8 mouse cellular contexts compared by ENCODE assay signal in genomic region chr14:55577871-55578667, GRCm38 (mm10). TPM values are rescaled to one million over a fixed set of nuclear protein-coding genes. Genes with fewer than 3 reads are reported as not detected.
DNase-seq lines count a peak whose midpoint lies in the region; ATAC-seq lines count a peak whose summit lies in the region.

TSS of gene Psme1 (plus strand) at chr14:55578123.

- peak within 1 kb of the TSS; percentile 75 for H3K4me3 ChIP-seq in hindbrain, embryonic 14.5 days (replicated peaks; ENCODE audit: low read length)
- peak within 1 kb of the TSS; percentile 95 for H3K4me3 ChIP-seq in macrophage (ENCODE audit: inconsistent target)

- H3K4me2 ChIP-seq in hindbrain, embryonic 14.5 days (replicated peaks): peak within 1 kb of the TSS; percentile 97

- DNase-seq in NIH3T3 (ENCODE audit: low read depth): peak; percentile 82
- DNase-seq in cerebellum, postnatal 36 days: peak; percentile 49 to 62
- DNase-seq in frontal cortex, postnatal 36 days (ENCODE audit: low spot score in 2 of 2): peak; percentile 62 to 69
- peak; percentile 75 for DNase-seq in hindbrain, embryonic 14.5 days (ENCODE audit: low spot score)
- DNase-seq in left cerebral cortex, adult 18-20 months (ENCODE audit: low spot score in 2 of 2): peak; percentile 43 to 64
- DNase-seq in right cerebral cortex, adult 2 months (ENCODE audit: low spot score in 2 of 2): peak; percentile 66
- DNase-seq in urinary bladder, postnatal 10 days (ENCODE audit: low spot score): peak; percentile 30

- peaks cover 10% of the 10 kb centered on the region for H3K4me1 ChIP-seq in hindbrain, embryonic 14.5 days (replicated peaks; ENCODE audit: control insufficient read depth, insufficient read depth, low read length)

- H3K27me3 ChIP-seq in hindbrain, embryonic 14.5 days (ENCODE audit: control insufficient read depth, insufficient read depth, low read length): no peaks in the 10 kb centered on the region

- peak; percentile 93 for ATAC-seq in hindbrain, embryonic 14.5 days (ENCODE audit: low FRiP score)

- H3K9ac ChIP-seq in hindbrain, embryonic 14.5 days: peak within 1 kb of the TSS; percentile 94

- H3K36me3 ChIP-seq in hindbrain, embryonic 14.5 days (replicated peaks; ENCODE audit: control insufficient read depth, insufficient read depth): peaks cover 17% of the 10 kb centered on the region; the same call in 1 of the 2 replicates
- H3K36me3 ChIP-seq in macrophage (ENCODE audit: inconsistent target): peaks cover 25% of the 10 kb centered on the region

- WGBS in hindbrain, embryonic 14.5 days: under 1% methylated on average over 32 of the region's 32 CpGs
- WGBS in macrophage (ENCODE audit: missing documents): 2% methylated on average over 32 of the region's 32 CpGs

- peaks cover 22% of the 10 kb centered on the region for H3K79me2 ChIP-seq in macrophage (ENCODE audit: inconsistent target)

- H3K9me3 ChIP-seq in hindbrain, embryonic 14.5 days (ENCODE audit: control insufficient read depth, low read length): no peaks in the 10 kb centered on the region

- H3K27ac ChIP-seq in hindbrain, embryonic 14.5 days: peak within 1 kb of the TSS; percentile 91
- peak within 1 kb of the TSS; percentile 85 for H3K27ac ChIP-seq in macrophage

RNA-seq across cellular contexts. Expression of gene Psme1, which starts in this region (rescaled TPM):
- 192 and 207 TPM in 2 replicates for polyA plus RNA-seq in hindbrain, embryonic 14.5 days (2014; fragmentation: Nextera tagmentation; extraction: Ambion mirVana)
- total RNA-seq in left cerebral cortex, adult 18-20 months (2021): 10 to 100 TPM; 47.2 to 58.6 TPM
- 100 to 1,000 TPM in 21 of 26 experiments, 10 to 100 TPM in 5; 51.0 to 542 (median 200) TPM for total RNA-seq in macrophage (2018; cell fraction: chromatin; rRNA removed)
- total RNA-seq in macrophage (2018; cell fraction: cytosol; rRNA removed): 100 to 1,000 TPM; 187 to 602 (median 367) TPM
- 100 to 1,000 TPM in 23 of 26 experiments, 10 to 100 TPM in 3; 83.9 to 509 (median 252) TPM for total RNA-seq in macrophage (2018; cell fraction: nucleus; rRNA removed)
- 213 to 335 TPM (median 292 TPM) in 3 replicates for polyA plus RNA-seq in macrophage (2018)

Comparison
In these comparisons a context has a peak if more than half of its experiments do, and no peak if none do; other contexts are left out.
1. Peak in every context shown above with its lines: DNase-seq, ATAC-seq, H3K4me3 ChIP-seq and H3K27ac ChIP-seq.
2. DNase-seq: peak in every context shown above with its lines; median percentile 82 in NIH3T3; 75 in hindbrain, embryonic 14.5 days; 66 in right cerebral cortex, adult 2 months; 66 in frontal cortex, postnatal 36 days; 56 in cerebellum, postnatal 36 days; 54 in left cerebral cortex, adult 18-20 months; 30 in urinary bladder, postnatal 10 days.